Mouse (Mus musculus): ENCODE data around the gene Ttc7b. TPM values are rescaled to one million over a fixed set of nuclear protein-coding genes. Genes with fewer than 3 reads are reported as not detected.
A peak's percentile ranks its signal among the peaks of the same experiment; 100 is the strongest.

The Ttc7b gene
- polyA plus RNA-seq, 1 experiment from 2014 or later = 2.2 TPM

DNA sequence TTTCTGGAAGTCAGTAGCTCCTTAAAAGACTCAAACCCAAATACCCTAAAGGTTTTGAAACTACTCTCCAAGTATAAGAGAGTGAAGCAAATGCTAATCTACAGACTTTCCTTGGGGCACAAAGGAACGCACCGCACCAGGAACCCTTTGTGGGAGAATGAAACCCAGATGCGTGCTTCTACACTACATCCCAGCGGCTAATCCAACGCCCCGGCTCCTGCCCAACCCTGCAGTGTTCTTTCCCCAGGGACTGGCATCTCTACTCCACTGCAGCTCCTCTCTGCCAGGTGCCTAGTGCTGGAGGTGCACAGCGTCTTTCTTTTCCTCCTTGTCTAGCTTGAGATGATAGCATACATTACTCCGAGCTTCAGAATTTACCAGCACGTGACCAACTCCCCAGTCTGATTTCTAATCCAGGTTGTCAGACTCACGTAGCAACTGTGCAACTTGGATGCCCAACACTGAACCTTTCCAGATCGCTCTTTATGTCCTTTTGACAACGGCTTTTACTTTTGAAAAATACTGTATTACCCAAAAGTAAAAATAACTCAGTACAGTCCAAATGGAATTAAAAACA, 72.8 kb downstream of the Ttc7b start:
- Histone ChIP-seq H3K4me1 (ENCODE audit: insufficient read depth) (0 out of 2 replicates have a peak, but pooled peaks cover 5% of the 10 kb centered on the region), H3K4me2 (ENCODE audit: low read depth, low read length) (no peak overlapping the region), H3K4me3 (ENCODE audit: low read depth, low read length) (no peak overlapping the region), H3K9me3 (ENCODE audit: low read length) (no peaks in the 10 kb centered on the region), H3K27me3 (ENCODE audit: insufficient read depth, low read length) (no peaks in the 10 kb centered on the region), H3K9ac (replicated peaks) (no peak overlapping the region), H3K36me3 (replicated peaks; ENCODE audit: insufficient read depth, low read length) (no peaks in the 10 kb centered on the region), H3K27ac (ENCODE audit: low read depth) (no peak overlapping the region)
- ATAC-seq (no peak), DNase-seq (no peak)
- TF ChIP-seq CTCF (IDR thresholded peaks at IDR 0.05; ENCODE audit: low read depth) (no peak), EP300 (IDR thresholded peaks at IDR 0.05; ENCODE audit: low read depth) (no peak)
- 82% methylated on average over 12 of the region's 12 CpGs for WGBS (ENCODE audit: insufficient replicate concordance)

DNA sequence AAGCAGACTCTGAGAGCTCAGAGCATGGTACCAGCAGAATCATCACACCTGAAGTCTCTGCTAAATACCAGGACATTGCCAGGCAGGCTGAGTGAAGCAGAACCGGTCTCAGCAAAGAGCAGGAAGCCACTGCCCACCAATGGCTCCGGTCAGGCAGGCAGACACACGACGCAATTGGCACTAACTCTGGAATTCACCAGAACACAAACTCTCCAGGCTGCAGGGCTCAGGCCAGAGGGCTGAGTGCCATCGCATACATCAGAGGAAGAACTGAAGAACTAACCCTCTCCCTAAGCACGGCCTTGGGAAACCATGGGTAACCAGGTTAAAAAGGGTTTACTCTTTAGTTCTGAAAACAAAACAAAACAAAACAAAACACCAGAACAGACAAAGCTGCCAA, 73.5 kb downstream of the Ttc7b start:
- H3K4me3 ChIP-seq (ENCODE audit: low read depth, low read length) = no peak overlapping the region
- TF ChIP-seq CTCF (IDR thresholded peaks at IDR 0.05; ENCODE audit: low read depth) (no peak), EP300 (IDR thresholded peaks at IDR 0.05; ENCODE audit: low read depth) (no peak)
- ATAC-seq (no peak), DNase-seq (no peak)
- H3K36me3 ChIP-seq (replicated peaks; ENCODE audit: insufficient read depth, low read length) = no peaks in the 10 kb centered on the region
- no peak overlapping the region for H3K4me2 ChIP-seq (ENCODE audit: low read depth, low read length)
- H3K9ac ChIP-seq (replicated peaks) = no peak overlapping the region
- H3K27ac ChIP-seq (ENCODE audit: low read depth) = no peak overlapping the region
- H3K27me3 ChIP-seq (ENCODE audit: insufficient read depth, low read length) = no peaks in the 10 kb centered on the region
- WGBS (ENCODE audit: insufficient replicate concordance) = 77% methylated on average over 6 of the region's 6 CpGs
- no peaks in the 10 kb centered on the region for H3K9me3 ChIP-seq (ENCODE audit: low read length)
- H3K4me1 ChIP-seq (ENCODE audit: insufficient read depth) = 0 out of 2 replicates have a peak, but pooled peaks cover 5% of the 10 kb centered on the region

DNA sequence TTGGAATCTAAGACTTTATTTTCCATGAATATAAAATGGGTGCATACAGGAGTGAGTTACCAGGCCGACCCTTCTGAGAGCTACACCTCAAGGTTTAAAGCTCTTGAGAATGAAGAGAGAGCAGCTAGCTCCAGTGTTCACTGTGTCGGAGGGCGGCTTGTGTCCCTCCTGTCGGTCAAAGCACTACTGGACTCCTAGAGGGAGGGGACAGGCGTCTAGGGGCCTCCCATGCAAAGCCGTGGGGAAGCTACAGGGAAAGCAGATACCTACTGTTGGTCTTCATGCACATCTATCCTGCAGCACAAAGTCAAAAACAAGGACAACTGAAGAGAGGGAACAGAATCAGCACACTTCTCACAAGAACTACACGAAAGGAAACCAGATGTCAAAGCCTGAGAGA, 74.9 kb downstream of the Ttc7b start:
- H3K27ac ChIP-seq (ENCODE audit: low read depth) = no peak overlapping the region
- TF ChIP-seq CTCF (IDR thresholded peaks at IDR 0.05; ENCODE audit: low read depth) (no peak), EP300 (IDR thresholded peaks at IDR 0.05; ENCODE audit: low read depth) (no peak)
- H3K27me3 ChIP-seq (ENCODE audit: insufficient read depth, low read length) = no peaks in the 10 kb centered on the region
- H3K4me1 ChIP-seq (ENCODE audit: insufficient read depth) = 0 out of 2 replicates have a peak, but pooled peaks cover 5% of the 10 kb centered on the region
- H3K4me2 ChIP-seq (ENCODE audit: low read depth, low read length) = no peak overlapping the region
- ATAC-seq (no peak), DNase-seq (no peak)
- H3K4me3 ChIP-seq (ENCODE audit: low read depth, low read length) = no peak overlapping the region
- no peaks in the 10 kb centered on the region for H3K9me3 ChIP-seq (ENCODE audit: low read length)
- WGBS (ENCODE audit: insufficient replicate concordance) = 84% methylated on average over 7 of the region's 7 CpGs
- H3K9ac ChIP-seq (replicated peaks) = no peak overlapping the region
- 0 out of 2 replicates have a peak, but pooled peaks cover 2% of the 10 kb centered on the region for H3K36me3 ChIP-seq (replicated peaks; ENCODE audit: insufficient read depth, low read length)

DNA sequence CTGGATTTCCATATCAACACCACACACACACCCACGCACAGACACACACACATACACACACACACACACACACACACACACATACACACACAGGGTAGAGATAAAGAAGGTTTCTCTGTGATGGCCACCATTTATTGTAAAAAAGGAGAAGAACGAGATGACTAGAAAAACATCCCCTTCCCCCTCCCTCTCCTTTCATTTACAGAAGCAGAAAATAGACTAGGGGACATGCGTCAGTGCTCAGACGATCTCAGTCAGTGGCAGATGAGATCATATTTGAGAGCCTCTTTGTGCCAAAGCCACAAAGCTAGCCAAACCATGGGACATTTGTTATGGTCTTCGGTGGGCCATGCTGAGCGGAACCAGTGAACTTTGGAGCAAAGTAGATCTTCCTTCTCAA, 75.4 kb downstream of the Ttc7b start:
- DNase-seq (no peak), ATAC-seq (no peak)
- H3K27me3 ChIP-seq (ENCODE audit: insufficient read depth, low read length) = no peaks in the 10 kb centered on the region

DNA sequence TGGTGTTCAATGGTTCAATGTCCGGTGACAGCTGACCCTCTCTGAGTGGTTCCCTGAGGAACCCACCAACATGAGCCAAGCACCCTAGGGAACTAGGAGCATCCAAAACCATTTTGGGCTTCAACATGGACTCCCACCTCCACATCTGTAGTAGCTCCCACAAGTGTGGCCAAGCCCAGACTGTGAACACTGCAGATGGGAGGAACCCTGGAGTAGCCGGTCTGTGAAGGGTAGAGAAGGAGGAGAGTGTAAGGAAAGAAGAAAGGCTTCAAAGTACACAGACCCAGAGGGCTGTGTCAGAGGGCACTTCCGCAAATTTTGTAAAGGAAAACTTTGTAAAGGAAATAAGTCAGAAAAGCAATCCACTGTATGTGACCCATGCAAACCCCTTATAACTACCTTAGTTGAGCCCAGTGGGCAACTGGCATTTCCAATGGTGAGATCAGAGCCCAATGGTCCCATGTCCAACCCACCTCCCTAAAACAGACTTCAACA, 75.9 kb downstream of the Ttc7b start:
- no peak overlapping the region for H3K9ac ChIP-seq (replicated peaks)
- no peak overlapping the region for H3K4me2 ChIP-seq (ENCODE audit: low read depth, low read length)
- WGBS (ENCODE audit: insufficient replicate concordance) = 81% methylated on average over 3 of the region's 3 CpGs
- no peak for ATAC-seq
- no peaks in the 10 kb centered on the region for H3K27me3 ChIP-seq (ENCODE audit: insufficient read depth, low read length)
- 0 out of 2 replicates have a peak, but pooled peaks cover 2% of the 10 kb centered on the region for H3K36me3 ChIP-seq (replicated peaks; ENCODE audit: insufficient read depth, low read length)
- DNase-seq = no peak
- H3K9me3 ChIP-seq (ENCODE audit: low read length) = no peaks in the 10 kb centered on the region
- TF ChIP-seq EP300 (IDR thresholded peaks at IDR 0.05; ENCODE audit: low read depth) (no peak), CTCF (IDR thresholded peaks at IDR 0.05; ENCODE audit: low read depth) (no peak)
- H3K4me1 ChIP-seq (ENCODE audit: insufficient read depth) = 0 out of 2 replicates have a peak, but pooled peaks cover 5% of the 10 kb centered on the region
- 0 out of 2 replicates have a peak overlapping the region, but pooled peaks have one; percentile 16 for H3K27ac ChIP-seq (ENCODE audit: low read depth)
- H3K4me3 ChIP-seq (ENCODE audit: low read depth, low read length) = no peak overlapping the region

More for the DNA sequence above, 75.4 kb downstream of the Ttc7b start:
- Histone ChIP-seq H3K4me2 (ENCODE audit: low read depth, low read length) (no peak overlapping the region), H3K4me3 (ENCODE audit: low read depth, low read length) (no peak overlapping the region), H3K9me3 (ENCODE audit: low read length) (no peaks in the 10 kb centered on the region), H3K9ac (replicated peaks) (no peak overlapping the region), H3K36me3 (replicated peaks; ENCODE audit: insufficient read depth, low read length) (0 out of 2 replicates have a peak, but pooled peaks cover 2% of the 10 kb centered on the region), H3K27ac (ENCODE audit: low read depth) (no peak overlapping the region), H3K4me1 (ENCODE audit: insufficient read depth) (0 out of 2 replicates have a peak, but pooled peaks cover 5% of the 10 kb centered on the region)
- 67% methylated on average over 6 of the region's 6 CpGs for WGBS (ENCODE audit: insufficient replicate concordance)
- TF ChIP-seq EP300 (IDR thresholded peaks at IDR 0.05; ENCODE audit: low read depth) (no peak), CTCF (IDR thresholded peaks at IDR 0.05; ENCODE audit: low read depth) (no peak)

DNA sequence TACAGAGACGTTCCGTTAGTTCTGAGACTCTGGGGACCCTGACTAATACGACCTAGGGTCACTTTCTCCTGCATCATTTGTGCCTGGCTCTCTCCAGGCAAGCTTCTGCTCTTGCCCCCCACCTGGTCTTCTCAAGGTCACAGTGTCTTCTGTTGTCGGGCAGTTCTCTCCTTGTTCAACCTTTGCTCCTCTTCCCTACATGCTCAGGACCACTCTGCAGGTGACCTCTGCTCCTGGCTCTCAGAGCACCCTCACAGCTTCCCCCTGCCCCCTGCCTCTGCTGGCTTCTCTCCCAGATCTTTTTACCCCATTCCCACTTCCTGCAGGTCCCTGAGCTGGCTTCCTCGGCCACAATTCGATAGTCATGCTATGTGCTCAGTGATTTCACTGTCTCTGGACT, 77.2 kb downstream of the Ttc7b start:
- no peak for TF ChIP-seq CTCF (IDR thresholded peaks at IDR 0.05; ENCODE audit: low read depth)
- no peak for TF ChIP-seq EP300 (IDR thresholded peaks at IDR 0.05; ENCODE audit: low read depth)
- 71% methylated on average over 6 of the region's 6 CpGs for WGBS (ENCODE audit: insufficient replicate concordance)
- no peak overlapping the region for H3K4me2 ChIP-seq (ENCODE audit: low read depth, low read length)

More for the DNA sequence above, 77.2 kb downstream of the Ttc7b start:
- Histone ChIP-seq H3K9me3 (ENCODE audit: low read length) (no peaks in the 10 kb centered on the region), H3K27ac (ENCODE audit: low read depth) (no peak overlapping the region), H3K4me3 (ENCODE audit: low read depth, low read length) (no peak overlapping the region), H3K4me1 (ENCODE audit: insufficient read depth) (0 out of 2 replicates have a peak, but pooled peaks cover 5% of the 10 kb centered on the region), H3K27me3 (ENCODE audit: insufficient read depth, low read length) (no peaks in the 10 kb centered on the region), H3K9ac (replicated peaks) (no peak overlapping the region), H3K36me3 (replicated peaks; ENCODE audit: insufficient read depth, low read length) (0 out of 2 replicates have a peak, but pooled peaks cover 2% of the 10 kb centered on the region)
- DNase-seq (no peak), ATAC-seq (no peak)

Data from liver, postnatal 0 days (tissue).